Mouse (Mus musculus) CD4-positive helper T cell, adult 2 months (primary cell): Measurements from ENCODE around the gene Gm9999.

ENCODE experiments used
- DNase-seq: peaks from one replicate; pipeline ENCODE4 v3.0.0-alpha.2; 2012; ENCODE audit warnings: low read depth, missing footprints, low spot score

The Gm9999 gene

GRCm38 (mm10) chr7:47027520-47027919 lies 44.1 kb downstream of the Gm9999 start:
- no peak for DNase-seq

- peak; percentile 49 for DNase-seq
Measured at GRCm38 (mm10) chr7:47030517-47031193, 47.3 kb downstream of the Gm9999 start.

- no peak for DNase-seq
Measured at GRCm38 (mm10) chr7:47031371-47031770, 48.0 kb downstream of the Gm9999 start.

DNA sequence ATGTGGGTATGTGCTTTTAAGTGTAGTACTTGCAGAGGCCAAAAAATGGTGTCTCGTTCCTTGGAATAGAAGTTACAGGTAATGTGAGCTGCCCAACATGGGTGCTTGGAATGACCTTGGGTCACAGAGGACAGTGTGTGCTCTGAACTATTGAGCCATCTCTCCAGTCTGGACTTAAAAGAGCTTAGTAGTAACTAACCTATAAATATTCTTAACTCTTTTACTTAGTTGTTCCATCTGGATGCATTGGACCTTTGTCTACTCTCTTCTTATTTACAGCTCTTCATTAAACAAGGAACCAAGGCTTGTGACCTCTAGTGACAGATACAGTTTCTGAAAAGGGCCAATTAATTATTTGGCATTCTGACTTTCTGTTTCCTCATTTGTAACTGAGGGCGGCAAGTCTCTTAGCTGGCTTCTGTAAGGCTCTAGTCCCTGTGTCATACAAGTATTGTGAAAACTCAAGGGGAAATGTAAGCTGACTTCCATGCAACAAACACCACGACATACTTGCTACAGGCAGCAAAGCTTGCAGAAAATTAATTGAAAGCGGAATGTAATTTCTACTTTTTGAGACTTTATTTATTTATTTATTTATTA lies 51.5 kb downstream of the Gm9999 start:
- DNase-seq = no peak

- DNase-seq = no peak
Measured at GRCm38 (mm10) chr7:47035426-47035825, 52.0 kb downstream of the Gm9999 start.
